Mouse (Mus musculus): ENCODE measurements around the gene Ccdc141. TPM values are rescaled to one million over a fixed set of nuclear protein-coding genes. Genes with fewer than 3 reads are reported as not detected.

Ccdc141 gene
- polyA plus RNA-seq, 1 experiment from 2014 or later = 3.0 TPM

DNA sequence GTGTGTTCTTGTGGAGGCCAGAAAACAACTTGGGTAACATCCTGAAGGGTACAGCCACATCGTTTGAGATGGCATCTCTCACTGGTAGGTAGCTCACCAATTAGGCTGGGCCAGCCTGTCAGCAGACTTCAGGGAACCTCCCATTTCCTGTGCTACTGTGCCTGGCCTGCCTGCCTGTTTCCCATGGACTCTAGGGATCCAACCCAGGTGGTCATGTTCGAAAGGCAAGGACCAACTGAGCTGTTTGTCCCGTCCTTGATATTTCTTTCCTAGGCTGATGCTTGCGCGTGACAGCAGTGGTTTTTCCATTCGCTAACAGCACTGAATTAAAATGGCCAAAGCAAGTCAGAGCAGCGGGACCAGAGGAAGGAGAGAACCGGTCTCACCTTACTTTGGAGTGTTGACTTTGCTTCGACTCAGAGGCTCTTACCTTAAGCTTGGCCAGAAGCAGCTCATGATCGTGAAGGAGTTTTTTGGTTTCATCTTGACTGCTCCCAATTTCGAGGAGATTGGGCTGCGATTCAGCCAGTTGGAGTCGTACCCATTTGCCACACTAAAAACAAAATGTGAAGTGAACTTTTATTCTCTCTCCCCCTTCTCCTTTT lies 2.3 kb downstream of the Ccdc141 start:
- TF ChIP-seq CTCF (IDR thresholded peaks at IDR 0.05; ENCODE audit: low read depth) = no peak
- TF ChIP-seq EP300 (IDR thresholded peaks at IDR 0.05; ENCODE audit: low read depth) = no peak
- ATAC-seq (no peak), DNase-seq (no peak)

DNA sequence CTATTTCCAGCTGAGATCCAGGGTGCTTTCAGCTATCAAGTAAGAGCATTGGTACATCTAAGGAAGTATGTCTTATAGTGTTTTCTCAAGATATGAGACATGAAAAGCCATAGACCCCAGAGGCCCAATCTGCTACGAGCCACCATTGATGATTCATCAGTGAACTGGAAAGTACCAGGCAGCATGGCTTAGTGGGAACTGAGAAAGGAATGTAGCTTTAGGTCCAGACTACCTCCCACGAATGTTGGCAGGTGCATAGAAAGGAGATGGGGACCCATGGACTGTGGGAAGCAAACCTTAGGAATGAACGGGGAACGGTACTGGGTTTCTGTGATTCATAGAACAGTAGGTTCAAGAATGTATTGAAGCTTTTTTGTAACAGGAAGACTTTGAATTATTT lies 4.1 kb downstream of the Ccdc141 start:
- DNase-seq (no peak), ATAC-seq (no peak)
- no peaks in the 10 kb centered on the region for H3K9me3 ChIP-seq (ENCODE audit: low read length)
- H3K4me1 ChIP-seq (ENCODE audit: insufficient read depth) = no peaks in the 10 kb centered on the region; the same call in 1 of the 2 replicates
- no peak overlapping the region for H3K27ac ChIP-seq (ENCODE audit: low read depth)
- H3K27me3 ChIP-seq (ENCODE audit: insufficient read depth, low read length) = no peaks in the 10 kb centered on the region
- 74% methylated on average over 4 of the region's 4 CpGs for WGBS (ENCODE audit: insufficient replicate concordance)
- H3K4me2 ChIP-seq (ENCODE audit: low read depth, low read length) = no peak overlapping the region
- H3K9ac ChIP-seq (replicated peaks) = no peak overlapping the region
- no peak overlapping the region for H3K4me3 ChIP-seq (ENCODE audit: low read depth, low read length)
- TF ChIP-seq CTCF (IDR thresholded peaks at IDR 0.05; ENCODE audit: low read depth) = no peak
- H3K36me3 ChIP-seq (replicated peaks; ENCODE audit: insufficient read depth, low read length) = no peaks in the 10 kb centered on the region; the same call in 1 of the 2 replicates

More for the DNA sequence above, 2.3 kb downstream of the Ccdc141 start:
- H3K4me2 ChIP-seq (ENCODE audit: low read depth, low read length) = no peak overlapping the region
- no peaks in the 10 kb centered on the region for H3K27me3 ChIP-seq (ENCODE audit: insufficient read depth, low read length)
- 77% methylated on average over 13 of the region's 13 CpGs for WGBS (ENCODE audit: insufficient replicate concordance)
- H3K36me3 ChIP-seq (replicated peaks; ENCODE audit: insufficient read depth, low read length) = no peaks in the 10 kb centered on the region; the same call in 1 of the 2 replicates
- peaks cover 5% of the 10 kb centered on the region for H3K4me1 ChIP-seq (ENCODE audit: insufficient read depth)
- H3K9me3 ChIP-seq (ENCODE audit: low read length) = no peaks in the 10 kb centered on the region
- H3K27ac ChIP-seq (ENCODE audit: low read depth) = no peak overlapping the region
- no peak overlapping the region for H3K9ac ChIP-seq (replicated peaks)
- H3K4me3 ChIP-seq (ENCODE audit: low read depth, low read length) = no peak overlapping the region

- no peaks in the 10 kb centered on the region for H3K9me3 ChIP-seq (ENCODE audit: low read length)
- DNase-seq = no peak
These were observed 5.8 kb downstream of the Ccdc141 start for GRCm38 (mm10) chr2:77164662-77165061.

GRCm38 (mm10) chr2:77163381-77163780 lies 7.1 kb downstream of the Ccdc141 start:
- DNase-seq = no peak
- 66% methylated on average over 3 of the region's 3 CpGs for WGBS (ENCODE audit: insufficient replicate concordance)
- Histone ChIP-seq H3K4me2 (ENCODE audit: low read depth, low read length) (no peak overlapping the region), H3K9me3 (ENCODE audit: low read length) (no peaks in the 10 kb centered on the region), H3K27me3 (ENCODE audit: insufficient read depth, low read length) (no peaks in the 10 kb centered on the region), H3K4me3 (ENCODE audit: low read depth, low read length) (no peak overlapping the region), H3K4me1 (ENCODE audit: insufficient read depth) (no peaks in the 10 kb centered on the region), H3K27ac (ENCODE audit: low read depth) (no peak overlapping the region), H3K9ac (replicated peaks) (no peak overlapping the region), H3K36me3 (replicated peaks; ENCODE audit: insufficient read depth, low read length) (no peaks in the 10 kb centered on the region; the same call in 1 of the 2 replicates)
- no peak for TF ChIP-seq CTCF (IDR thresholded peaks at IDR 0.05; ENCODE audit: low read depth)
- no peak for TF ChIP-seq EP300 (IDR thresholded peaks at IDR 0.05; ENCODE audit: low read depth)
- no peak for ATAC-seq

More at GRCm38 (mm10) chr2:77164662-77165061, 5.8 kb downstream of the Ccdc141 start:
- H3K36me3 ChIP-seq (replicated peaks; ENCODE audit: insufficient read depth, low read length) = no peaks in the 10 kb centered on the region; the same call in 1 of the 2 replicates
- H3K4me3 ChIP-seq (ENCODE audit: low read depth, low read length) = no peak overlapping the region
- TF ChIP-seq EP300 (IDR thresholded peaks at IDR 0.05; ENCODE audit: low read depth) (no peak), CTCF (IDR thresholded peaks at IDR 0.05; ENCODE audit: low read depth) (no peak)
- no peak overlapping the region for H3K4me2 ChIP-seq (ENCODE audit: low read depth, low read length)
- H3K4me1 ChIP-seq (ENCODE audit: insufficient read depth) = no peaks in the 10 kb centered on the region; the same call in 1 of the 2 replicates
- H3K9ac ChIP-seq (replicated peaks) = no peak overlapping the region
- no peak overlapping the region for H3K27ac ChIP-seq (ENCODE audit: low read depth)
- ATAC-seq = no peak
- WGBS (ENCODE audit: insufficient replicate concordance) = 87% methylated on average over 3 of the region's 3 CpGs
- no peaks in the 10 kb centered on the region for H3K27me3 ChIP-seq (ENCODE audit: insufficient read depth, low read length)

DNA sequence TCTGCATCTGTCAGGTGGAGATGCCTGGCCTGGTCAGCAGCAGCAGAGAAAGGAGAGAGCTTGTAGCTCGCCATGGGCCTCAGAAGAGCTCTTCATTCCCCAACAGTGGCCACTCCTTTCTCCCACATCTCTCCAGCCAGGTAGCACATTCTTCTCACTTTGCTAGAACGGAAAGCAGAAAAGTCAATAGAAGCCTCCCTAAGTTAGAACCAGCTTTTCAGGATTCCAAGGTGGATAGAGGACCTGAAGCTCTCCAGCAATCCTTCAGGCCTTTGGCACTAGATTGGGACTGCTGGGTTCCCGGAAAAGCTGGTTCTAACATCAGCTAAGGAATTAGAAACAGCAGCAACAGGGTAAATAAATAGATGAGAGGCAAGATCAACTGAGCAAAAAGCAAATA lies 8.3 kb downstream of the Ccdc141 start:
- no peak for TF ChIP-seq CTCF (IDR thresholded peaks at IDR 0.05; ENCODE audit: low read depth)
- no peak for TF ChIP-seq EP300 (IDR thresholded peaks at IDR 0.05; ENCODE audit: low read depth)
- Histone ChIP-seq H3K4me1 (ENCODE audit: insufficient read depth) (no peaks in the 10 kb centered on the region), H3K36me3 (replicated peaks; ENCODE audit: insufficient read depth, low read length) (no peaks in the 10 kb centered on the region; the same call in 1 of the 2 replicates), H3K9ac (replicated peaks) (no peak overlapping the region), H3K27ac (ENCODE audit: low read depth) (no peak overlapping the region), H3K27me3 (ENCODE audit: insufficient read depth, low read length) (no peaks in the 10 kb centered on the region), H3K4me3 (ENCODE audit: low read depth, low read length) (no peak overlapping the region), H3K9me3 (ENCODE audit: low read length) (no peaks in the 10 kb centered on the region), H3K4me2 (ENCODE audit: low read depth, low read length) (no peak overlapping the region)
- 69% methylated on average over 3 of the region's 3 CpGs for WGBS (ENCODE audit: insufficient replicate concordance)
- DNase-seq = no peak
- ATAC-seq = no peak

GRCm38 (mm10) chr2:77157546-77157945 lies 12.9 kb downstream of the Ccdc141 start:
- 83% methylated on average over 4 of the region's 4 CpGs for WGBS (ENCODE audit: insufficient replicate concordance)
- Histone ChIP-seq H3K27ac (ENCODE audit: low read depth) (no peak overlapping the region), H3K4me2 (ENCODE audit: low read depth, low read length) (no peak overlapping the region), H3K9ac (replicated peaks) (no peak overlapping the region), H3K36me3 (replicated peaks; ENCODE audit: insufficient read depth, low read length) (no peaks in the 10 kb centered on the region; the same call in 1 of the 2 replicates), H3K4me3 (ENCODE audit: low read depth, low read length) (no peak overlapping the region), H3K27me3 (ENCODE audit: insufficient read depth, low read length) (no peaks in the 10 kb centered on the region), H3K4me1 (ENCODE audit: insufficient read depth) (no peaks in the 10 kb centered on the region), H3K9me3 (ENCODE audit: low read length) (no peaks in the 10 kb centered on the region)
- TF ChIP-seq EP300 (IDR thresholded peaks at IDR 0.05; ENCODE audit: low read depth) = no peak
- TF ChIP-seq CTCF (IDR thresholded peaks at IDR 0.05; ENCODE audit: low read depth) = no peak
- DNase-seq (no peak), ATAC-seq (no peak)

Measured in liver, postnatal 0 days (tissue).